Mouse (Mus musculus) embryonic stem cell, embryonic (primary cell): ENCODE results near the gene Pde11a.

Experiments used
- CTCF ChIA-PET, 4 experiments: fragments of 300-600 bp in 2 of 4; fragments of 350-600 bp in 2 of 4; sonication (Branson Sonifier 250); formaldehyde crosslinking; loops; one replicate each; lab custom pipeline; 2022; ENCODE audit warnings: inconsistent platforms in 2 of 4; lab: Charles Lee
- POLR2A ChIA-PET, 4 experiments: fragments of 300-600 bp in 2 of 4; fragments of 350-600 bp in 2 of 4; sonication (Branson Sonifier 250); formaldehyde crosslinking; loops; one replicate each; lab custom pipeline; 2022; ENCODE audit warnings: antibody characterized with exemption in 4 of 4, inconsistent platforms in 1 of 4; lab: Charles Lee

Pde11a gene

DNA sequence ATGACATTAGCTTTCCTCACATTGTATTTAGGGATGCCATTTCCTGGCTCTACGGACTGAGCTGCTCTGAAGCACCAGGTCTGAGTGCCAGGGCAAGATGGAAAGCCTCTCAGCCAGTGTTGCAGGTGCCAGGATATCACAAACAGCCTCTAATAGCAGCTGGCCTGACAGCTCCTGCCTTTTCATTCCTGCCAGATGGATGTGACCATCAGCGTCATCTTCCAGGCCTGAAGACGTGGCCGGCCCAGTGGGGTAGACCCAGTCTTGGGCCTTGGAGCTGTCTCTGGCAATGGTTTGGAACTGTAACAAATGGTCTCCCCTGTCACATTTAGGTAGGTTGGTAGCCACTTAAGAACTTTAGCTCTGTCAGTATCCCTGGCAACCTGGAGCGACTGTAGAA is 385.3 kb downstream of the Pde11a start:
- CTCF ChIA-PET = interaction anchor here in 2 of 4 experiments (0.7 to 1.2 kb wide), 3 partner anchors 11 to 160 kb away, joined by 3 to 4 read pairs (median 3); no protein-coding TSS in a partner anchor
- POLR2A ChIA-PET = interaction anchor here in 1 of 4 experiments (0.8 to 1.9 kb wide), 5 partner anchors 12 to 250 kb away, joined by 3 to 5 read pairs (median 3); partner anchors contain the start of gene Ttc30b

DNA sequence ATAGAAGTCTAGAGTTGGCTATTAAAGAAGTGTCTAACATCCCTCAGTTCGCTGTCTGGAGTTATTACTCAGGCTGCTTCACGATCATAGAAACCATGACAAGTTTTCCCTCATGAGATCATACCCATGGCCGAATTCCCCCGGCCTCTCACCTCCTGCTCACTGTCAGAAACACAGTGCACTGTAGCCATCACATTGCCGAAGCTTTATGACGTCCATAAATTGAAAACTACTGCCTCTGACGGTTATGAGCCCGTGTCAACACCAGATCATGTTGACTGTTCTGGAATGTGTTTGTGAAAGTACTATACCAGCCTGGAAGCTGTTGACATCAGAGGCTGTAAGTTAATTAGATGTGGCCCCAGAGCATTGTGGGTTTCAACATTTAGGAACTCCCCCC is 387.9 kb downstream of the Pde11a start:
- CTCF ChIA-PET = no interaction called here
- POLR2A ChIA-PET = interaction anchor here in 1 of 4 experiments (0.6 to 0.9 kb wide), 2 partner anchors 9 to 16 kb away, joined by 3 to 4 read pairs; no protein-coding TSS in a partner anchor
